Mouse (Mus musculus) heart, postnatal 0 days (tissue): ENCODE measurements around the gene Il4.

Source experiments
- CTCF ChIP-seq: IDR thresholded peaks from 2 replicates; pipeline ENCODE4 v1.5.1; 2016; ENCODE audit warnings: antibody characterized with exemption, control low read depth, low read depth
- EP300 ChIP-seq: IDR thresholded peaks from 2 replicates; pipeline ENCODE4 v1.6.1; 2016; ENCODE audit warnings: antibody characterized with exemption, low read depth

DNA sequence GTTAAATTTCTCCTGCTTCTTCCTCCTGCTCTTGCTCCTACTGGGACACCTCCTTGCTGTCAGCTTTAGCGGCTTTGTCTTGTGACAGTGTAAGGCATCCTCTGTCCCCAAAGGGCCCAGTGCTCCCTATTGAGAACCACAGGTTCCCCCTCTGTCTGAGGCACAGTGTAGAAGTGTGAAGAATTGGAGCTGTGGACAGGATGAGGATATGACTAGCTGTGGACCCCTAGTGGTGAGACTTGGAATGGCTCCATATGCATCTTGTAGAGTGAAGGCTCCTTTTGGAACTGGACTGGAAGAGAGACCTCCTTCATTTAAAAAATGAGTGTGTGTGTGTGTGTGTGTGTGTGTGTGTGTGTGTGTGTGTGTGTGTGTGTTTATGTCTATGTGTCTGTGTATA lies 9.4 kb upstream of the Il4 start:
- TF ChIP-seq CTCF (peak; percentile 89), EP300 (no peak)
